Mouse (Mus musculus) adrenal gland, postnatal 25 days (tissue): Measurements from ENCODE around the gene Cel. TPM values are rescaled to one million over a fixed set of nuclear protein-coding genes. Genes with fewer than 3 reads are reported as not detected.
A peak's percentile ranks its signal among the peaks of the same experiment; 100 is the strongest.

Source experiments
- DNase-seq: peaks from one replicate; pipeline ENCODE4 v3.0.0; 2021; ENCODE audit warnings: mixed read lengths
- total RNA-seq: library from RNA; stranded (reverse); gene quantifications from 2 replicates; pipeline ENCODE4 v1.2.3, GENCODE M21; 2021

Gene Cel
- total RNA-seq, 1 experiment from 2014 or later, result 0.24 TPM

- DNase-seq, result peak; percentile 68
Observed at GRCm38 (mm10) chr2:28585043-28585571, 21.9 kb upstream of the Cel start.

DNA sequence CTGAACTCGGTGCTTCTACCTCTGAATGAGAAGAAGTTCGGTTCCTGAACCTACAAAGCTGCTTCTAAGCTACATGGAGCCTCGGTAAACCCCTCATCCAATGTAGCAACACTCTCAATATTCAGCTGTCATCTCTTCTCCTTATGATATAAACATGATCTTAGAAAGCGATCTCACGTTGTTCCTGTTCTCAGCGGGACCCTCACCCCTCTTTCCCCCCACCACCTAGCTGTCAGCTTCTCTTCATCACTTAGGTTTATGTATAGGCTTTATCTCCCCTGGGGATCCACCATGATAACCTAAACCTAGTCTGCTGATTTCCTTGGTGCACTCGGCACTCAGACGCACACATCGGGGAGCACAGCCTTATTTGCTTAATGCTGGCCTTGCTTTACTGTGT lies 20.4 kb upstream of the Cel start, which contains the start of gene Gtf3c5:
Gene Gtf3c5, minus strand, starts transcription at position 101 of the 400 bp plus-strand sequence.
- DNase-seq, result no peak

DNA sequence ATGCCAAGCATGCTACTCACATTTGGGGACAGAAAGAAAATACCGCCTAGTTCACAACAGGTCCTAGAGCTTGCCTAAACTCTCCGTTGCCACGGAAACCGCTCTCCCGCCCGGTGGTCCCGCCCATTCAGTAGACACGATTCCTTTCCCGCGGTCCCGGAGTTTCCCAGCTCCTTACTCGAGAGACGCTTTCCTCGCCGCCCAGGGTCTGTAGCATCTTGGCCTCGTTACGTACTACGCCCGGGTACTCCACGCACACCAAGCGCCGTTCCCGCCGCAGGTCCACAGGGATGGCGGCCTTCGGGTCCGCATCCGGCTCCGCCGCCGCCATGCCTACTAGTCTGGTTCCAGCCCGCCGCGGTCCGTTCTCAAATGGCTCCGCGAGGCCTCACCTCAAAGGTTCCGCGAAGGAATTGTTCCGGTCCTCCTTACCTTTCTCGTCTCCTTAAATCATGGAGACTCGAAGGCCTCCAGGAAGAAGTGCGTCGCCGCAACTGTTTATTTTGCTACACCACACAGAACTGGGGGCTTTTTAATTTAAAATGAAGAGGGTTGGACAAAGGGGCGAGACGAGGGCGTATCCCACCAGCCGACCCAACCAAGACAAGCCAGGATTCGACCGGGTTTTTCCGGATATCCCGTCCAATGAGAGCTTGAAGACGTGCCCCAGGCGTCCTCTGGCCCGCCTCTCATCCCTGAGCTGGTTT lies 19.6 kb upstream of the Cel start:
- peak; percentile 86 for DNase-seq

GRCm38 (mm10) chr2:28578003-28578402 lies 14.8 kb upstream of the Cel start:
- DNase-seq, result peak; percentile 21

DNA sequence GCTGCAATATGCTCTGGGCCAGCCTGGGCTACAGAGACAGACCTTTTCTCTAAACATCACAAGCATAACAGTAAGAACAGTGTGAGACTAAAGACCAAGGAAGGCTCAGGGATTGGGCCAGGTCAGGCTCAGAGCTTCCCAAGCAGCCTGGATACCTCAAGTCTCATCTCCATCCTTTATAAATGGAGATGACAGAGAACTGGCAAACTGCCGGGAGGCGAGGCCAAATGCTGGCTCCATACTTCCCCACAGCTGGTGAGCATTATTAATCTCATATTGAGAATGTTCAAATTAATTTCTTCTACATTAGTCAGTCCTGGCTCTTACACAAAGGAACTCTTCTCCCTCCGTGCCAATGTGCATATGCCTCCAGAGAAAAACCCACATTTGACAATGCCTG lies 13.6 kb upstream of the Cel start:
- DNase-seq, result no peak

DNA sequence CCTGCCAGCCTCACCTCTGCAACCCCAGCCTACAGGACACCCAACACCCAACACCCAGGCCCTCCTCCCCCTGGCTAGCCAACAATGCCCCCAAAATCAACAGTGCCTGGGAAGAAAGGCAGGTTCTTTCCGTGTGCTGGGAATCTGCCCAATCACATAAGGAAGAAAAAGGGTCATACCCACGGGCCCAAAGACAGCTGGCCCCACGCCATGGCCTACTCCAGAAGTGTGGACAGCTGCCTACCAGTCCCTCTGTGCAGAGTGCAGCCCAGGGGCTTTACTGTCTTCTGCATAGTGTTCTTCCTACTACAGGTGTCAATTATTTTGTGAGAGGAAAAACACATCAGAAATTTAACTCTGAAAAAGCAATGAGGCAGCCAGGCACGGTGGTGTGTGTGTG lies 12.1 kb upstream of the Cel start:
- no peak for DNase-seq

- DNase-seq, result no peak
Observed at GRCm38 (mm10) chr2:28569903-28570302, 6.7 kb upstream of the Cel start.

- DNase-seq, result peak; percentile 26
Observed at GRCm38 (mm10) chr2:28566545-28566944, 3.3 kb upstream of the Cel start.

GRCm38 (mm10) chr2:28564380-28564779 lies 1.2 kb upstream of the Cel start:
- no peak for DNase-seq

GRCm38 (mm10) chr2:28563830-28564229 lies 627 bp upstream of the Cel start:
- DNase-seq, result no peak

DNA sequence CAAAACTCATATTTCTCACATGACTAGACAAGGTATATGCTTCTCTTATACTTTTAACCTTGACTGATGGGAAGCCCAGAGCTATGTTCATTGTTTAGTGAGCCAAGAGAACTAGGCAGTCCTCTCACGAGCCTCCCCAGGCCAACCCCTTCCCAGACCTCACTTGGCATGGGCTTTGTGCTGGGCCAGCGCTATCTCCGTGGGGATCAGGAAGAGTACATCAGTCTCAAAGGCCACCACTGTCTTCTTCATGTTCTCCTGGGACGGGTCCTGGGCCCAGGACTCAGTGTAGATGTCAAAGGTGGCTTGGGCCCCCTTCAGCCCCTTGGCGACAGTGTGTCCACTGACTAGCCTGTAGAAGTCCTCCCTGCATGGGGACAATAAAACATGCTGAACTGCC lies 5.8 kb downstream of the Cel start:
- DNase-seq, result no peak

DNA sequence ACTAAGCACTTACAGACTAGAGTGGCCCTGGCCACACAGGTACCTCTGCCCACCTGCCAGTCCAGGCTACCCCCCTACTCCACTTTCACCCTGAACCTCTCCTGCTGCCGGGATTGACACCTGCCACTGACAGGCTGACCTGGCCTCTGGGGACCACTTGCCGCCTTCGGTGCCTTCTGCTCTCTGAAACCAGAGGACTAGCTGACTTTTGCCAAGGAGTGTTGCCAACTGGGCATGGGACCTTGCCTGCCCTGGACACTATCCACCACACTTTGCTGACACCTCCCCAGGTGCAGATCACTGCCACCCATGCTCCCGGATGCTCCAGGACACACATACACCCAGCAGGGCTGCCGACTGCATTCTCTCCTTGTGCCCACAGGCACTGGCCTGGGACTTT lies 10.9 kb downstream of the Cel start:
- no peak for DNase-seq

DNA sequence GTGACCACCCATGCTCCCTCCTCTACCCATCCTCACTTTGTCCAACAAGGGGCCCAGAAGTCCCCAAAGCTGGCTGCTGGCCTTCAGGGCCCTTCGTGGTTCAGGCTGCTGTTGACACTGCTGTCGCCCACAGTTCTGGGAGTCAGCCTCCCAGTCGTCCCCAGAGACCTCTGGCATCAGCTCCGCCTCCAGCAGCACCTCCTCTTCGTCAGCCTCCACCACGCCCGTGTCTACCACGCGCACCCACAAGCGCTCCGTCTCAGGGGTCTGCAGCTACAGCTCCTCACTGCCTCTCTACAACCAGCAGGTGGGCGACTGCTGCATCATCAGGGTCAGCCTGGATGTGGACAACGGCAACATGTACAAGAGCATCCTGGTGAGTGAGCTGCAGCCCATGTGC lies 14.0 kb downstream of the Cel start:
- DNase-seq, result no peak

- peak; percentile 87 for DNase-seq
Observed at GRCm38 (mm10) chr2:28547237-28548172, 15.7 kb downstream of the Cel start.

GRCm38 (mm10) chr2:28546560-28546959 lies 16.6 kb downstream of the Cel start:
- DNase-seq, result no peak

DNA sequence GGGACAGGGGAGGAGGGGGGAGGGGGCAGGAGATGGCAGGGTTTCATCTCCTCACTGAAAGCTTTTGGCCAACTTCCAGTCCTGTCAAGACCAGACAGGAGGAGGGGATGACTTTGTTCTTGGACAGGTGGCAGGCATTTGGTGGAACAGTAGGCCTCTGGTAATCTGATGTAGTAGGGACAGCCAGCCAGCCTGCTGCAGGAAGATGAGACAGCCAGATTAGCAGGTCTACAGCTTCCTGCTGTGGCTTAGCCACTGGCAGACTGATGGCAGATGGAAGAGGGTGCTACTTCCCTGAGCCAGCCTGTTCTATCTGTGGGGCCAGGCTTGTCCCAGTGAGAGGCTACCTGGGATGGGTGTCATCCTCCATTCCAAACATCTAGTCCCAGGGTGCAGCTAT lies 17.2 kb downstream of the Cel start:
- DNase-seq, result no peak

GRCm38 (mm10) chr2:28543894-28544293 lies 19.3 kb downstream of the Cel start:
- DNase-seq, result peak; percentile 62

GRCm38 (mm10) chr2:28540587-28541227 lies 22.5 kb downstream of the Cel start:
- DNase-seq, result no peak

DNA sequence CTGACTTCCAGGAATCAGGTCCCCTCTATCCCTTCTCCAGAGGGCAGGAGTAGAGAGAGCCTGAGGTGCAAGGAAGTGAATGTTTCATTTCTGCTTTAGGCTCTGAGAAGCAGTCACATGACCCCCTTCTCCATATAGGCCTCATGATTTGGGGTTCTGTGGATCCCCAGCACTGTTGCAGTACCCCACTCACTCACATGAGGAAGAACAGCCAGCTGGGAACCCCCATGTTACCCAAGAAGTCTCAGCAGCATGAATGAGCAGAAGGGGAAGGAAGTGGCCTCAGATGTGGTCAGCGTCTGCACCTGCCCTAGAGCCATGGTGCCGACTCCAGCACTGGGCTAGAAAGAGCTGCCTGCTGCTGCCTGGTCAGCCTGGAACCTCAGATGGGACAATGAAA lies 23.3 kb downstream of the Cel start:
- DNase-seq, result no peak

DNA sequence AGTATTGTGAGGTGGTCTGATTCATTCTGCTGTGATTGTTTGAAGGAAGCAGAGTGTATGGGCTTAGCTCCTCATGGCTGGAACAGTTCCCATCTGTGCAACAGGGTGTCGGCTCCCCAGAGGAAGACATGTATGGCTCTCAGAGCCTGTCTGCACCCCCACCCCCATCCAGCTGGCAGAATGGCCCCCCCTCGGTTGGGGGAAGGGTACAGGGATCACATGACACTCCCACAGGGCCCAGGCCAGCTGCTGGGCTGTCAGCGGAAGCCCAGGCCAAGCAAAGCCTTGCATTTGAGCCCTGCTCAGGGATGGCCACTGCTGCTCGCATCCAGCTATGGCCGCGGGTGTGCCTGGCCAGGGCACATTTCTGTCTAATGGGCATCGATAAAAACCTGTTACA lies 24.0 kb downstream of the Cel start:
- DNase-seq, result peak; percentile 52

DNA sequence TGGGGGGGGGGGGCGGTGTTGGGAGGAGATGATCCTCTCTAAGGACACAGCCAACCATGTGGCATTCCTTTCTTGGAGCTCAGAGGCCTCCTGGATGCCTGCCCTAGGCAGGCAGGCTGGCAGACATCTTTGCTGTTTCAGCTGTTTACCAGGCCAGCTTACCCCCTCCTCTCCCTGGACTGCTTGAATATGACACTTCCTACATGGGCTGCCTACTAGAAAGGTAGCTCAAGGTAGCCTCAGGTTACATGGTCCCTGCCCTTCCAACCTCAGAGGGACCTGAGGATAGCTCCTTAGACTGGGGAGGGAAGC lies 24.4 kb downstream of the Cel start:
- DNase-seq, result no peak

DNA sequence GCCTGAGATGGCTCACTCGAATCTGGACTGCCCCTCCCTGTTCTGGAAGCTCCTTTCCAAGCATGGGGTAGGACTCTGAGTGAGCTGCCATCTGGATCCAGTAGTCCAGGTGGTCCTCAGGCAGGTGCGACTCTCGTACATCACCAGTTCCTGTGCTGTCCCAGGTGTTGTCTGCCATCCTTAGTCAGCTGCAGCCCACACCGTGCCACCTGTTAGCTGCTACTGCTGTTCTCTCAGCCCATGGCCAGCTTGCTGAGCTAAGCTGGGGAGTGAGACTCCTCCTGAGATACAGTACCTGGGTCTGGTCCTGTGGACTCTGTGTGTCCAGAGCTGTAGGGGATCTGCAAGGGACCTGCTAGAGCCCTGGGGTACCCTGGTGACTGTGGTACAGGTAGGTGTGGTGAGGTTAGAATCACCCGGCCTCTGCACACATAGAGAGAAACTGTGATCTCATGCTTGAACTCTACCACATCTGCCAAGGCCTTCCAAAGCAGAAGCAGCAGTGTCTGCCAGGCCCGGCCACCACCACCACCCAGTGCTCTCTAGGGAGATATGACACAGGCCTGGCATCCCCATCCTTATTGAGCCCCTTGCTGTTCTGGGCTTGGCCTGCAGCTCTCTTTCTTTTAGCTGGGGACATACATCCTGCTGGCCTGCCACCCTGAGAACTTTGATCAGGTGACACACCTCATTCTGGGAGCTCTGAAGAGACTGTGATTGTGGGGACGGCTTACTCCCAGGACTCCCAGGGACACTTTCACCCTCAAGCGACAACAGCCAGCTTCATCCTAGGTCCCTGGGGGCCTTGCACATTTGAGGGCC lies 25.0 kb downstream of the Cel start:
- DNase-seq, result no peak
